20 mouse cellular contexts compared by ENCODE assay signal in the genomic region with DNA sequence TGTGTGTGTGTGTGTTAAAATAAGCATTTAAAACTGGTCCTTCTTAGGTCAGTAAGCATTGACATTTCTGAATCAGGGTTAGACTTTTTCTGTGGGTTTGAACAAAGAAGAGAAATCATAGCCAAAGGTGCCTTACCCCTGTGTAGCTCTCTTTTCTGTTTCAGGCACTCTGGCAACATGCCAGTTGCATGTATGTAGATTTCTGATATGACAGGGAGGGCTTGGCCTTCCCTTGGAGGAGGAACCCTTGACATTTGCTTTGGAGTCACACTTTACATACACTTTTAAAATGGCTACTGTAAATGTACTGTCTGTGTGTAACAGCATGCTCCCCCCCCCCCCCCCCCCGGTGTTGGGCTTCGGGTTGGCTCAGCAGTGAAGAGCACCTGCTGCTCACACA. TPM values are rescaled to one million over a fixed set of nuclear protein-coding genes. Genes with fewer than 3 reads are reported as not detected.
DNase-seq lines count a peak whose midpoint lies in the region; ATAC-seq lines count a peak whose summit lies in the region.
"Had no signal": no experiment of that assay in that cellular context is flagged by ENCODE, and none has a peak within 500 bp of the region (broad histone marks: within the 10 kb centered on the region; RNA-seq: fewer than 3 reads in every experiment).

No protein-coding gene starts in this region.

- ATAC-seq in megakaryocyte progenitor cell, adult 5-6 weeks (replicated peaks; ENCODE audit: poor library complexity), result peak; percentile 32; the same call in 1 of the 2 replicates
- ATAC-seq: activated CD4-positive, CD25-positive, alpha-beta regulatory T cell, adult 4 months; forebrain, embryonic 16.5 days; hindbrain, embryonic 16.5 days; Patski had no signal

- intact Hi-C loops in left cerebral cortex, postnatal 4 days (cut with DNase I), result no loop called here

- DNase-seq in left cerebral cortex, postnatal 4 days, result peak; percentile 6
- no peak for DNase-seq in left cerebral cortex, adult 11 months (ENCODE audit: low spot score)
- peak; percentile 37 for DNase-seq in CD4-positive helper T cell, adult 2 months (ENCODE audit: low read depth, low spot score)
- no peak for DNase-seq in neural tube, embryonic 10.5 days (ENCODE audit: extremely low spot score, low spot score)
- no peak for DNase-seq in layer of hippocampus, postnatal 10 days (ENCODE audit: low spot score in 2 of 2)
- no peak for DNase-seq in cerebellum, adult 18-20 months
- DNase-seq: adrenal gland, postnatal 25 days; B cell, adult 2 months; cerebellum, adult 8-10 months; cerebellum, postnatal 14 days; embryo, embryonic 11 days; gastrocnemius, postnatal 10 days; heart, adult 18-20 months; heart, postnatal 10 days; heart, postnatal 4 days had no signal

RNA-seq across cellular contexts. Expression of gene Specc1l, which starts 12.8 kb away (rescaled TPM):
- 10 to 100 TPM; 53.3 to 58.4 TPM for total RNA-seq in left cerebral cortex, postnatal 4 days (2021)
- 20.0 and 21.7 TPM in 2 replicates for total RNA-seq in megakaryocyte progenitor cell, adult 5-6 weeks (2015)
- 30.2 and 32.8 TPM in 2 replicates for total RNA-seq in megakaryocyte progenitor cell, adult 5-6 weeks (2017)
- total RNA-seq in layer of hippocampus, postnatal 10 days (2021), result 10 to 100 TPM; 45.9 to 47.3 TPM

Comparison
In these comparisons a context has a peak if more than half of its experiments do, and no peak if none do; other contexts are left out.
1. DNase-seq: peak in left cerebral cortex, postnatal 4 days (single experiment) and CD4-positive helper T cell, adult 2 months (single experiment); none in left cerebral cortex, adult 11 months (single experiment), neural tube, embryonic 10.5 days (single experiment), layer of hippocampus, postnatal 10 days (0 of 2) and cerebellum, adult 18-20 months (0 of 2).